Mouse (Mus musculus) skeletal muscle tissue, adult 2 months (tissue): ENCODE measurements around the gene Slc25a13.

ENCODE experiments used
- DNase-seq: peaks from one replicate; pipeline ENCODE4 v3.0.0-alpha.2; 2012; ENCODE audit warnings: low read depth, low spot score

Gene Slc25a13

GRCm38 (mm10) chr6:6120841-6121240 lies 96.1 kb downstream of the Slc25a13 start:
- DNase-seq = no peak

- DNase-seq = no peak
Measured at GRCm38 (mm10) chr6:6115771-6116170, 101.2 kb downstream of the Slc25a13 start.

- DNase-seq = no peak
Measured at GRCm38 (mm10) chr6:6113776-6114175, 103.2 kb downstream of the Slc25a13 start.

DNA sequence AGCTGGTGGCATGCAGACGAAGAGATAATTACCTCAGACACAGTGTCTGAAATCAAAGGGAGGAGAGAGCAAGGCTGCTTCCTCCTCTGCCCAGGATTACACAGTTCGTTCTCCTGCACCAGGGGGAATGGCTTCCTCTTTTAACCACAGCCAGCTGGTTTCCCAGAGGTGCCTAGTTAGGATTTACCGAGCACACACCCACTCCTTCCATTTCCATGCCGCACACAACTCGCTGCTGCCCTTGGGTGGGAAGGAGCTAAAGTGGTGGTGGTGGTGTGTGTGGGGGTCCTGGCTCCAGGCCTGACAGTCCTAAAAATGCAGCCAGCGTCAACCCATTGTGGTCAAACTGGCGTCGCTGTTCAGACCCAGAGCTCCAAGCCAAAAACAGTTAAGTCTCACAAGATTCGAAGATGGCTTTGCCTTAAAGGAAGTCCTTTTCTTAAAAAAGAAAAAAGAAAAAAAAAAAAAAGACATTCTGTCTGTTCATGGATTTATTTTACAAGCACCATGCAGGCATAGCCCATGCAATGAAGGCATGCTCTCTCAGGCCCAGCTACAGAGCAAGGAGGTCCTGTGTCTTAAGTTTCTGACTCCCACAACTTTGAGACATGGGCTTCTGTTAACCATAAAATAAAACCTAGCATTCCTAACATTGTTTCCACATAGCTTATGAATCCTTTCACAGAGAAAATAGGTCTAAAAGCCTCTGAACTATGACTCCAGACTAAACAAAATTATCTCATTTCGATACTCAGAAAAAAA lies 104.0 kb downstream of the Slc25a13 start:
- DNase-seq = no peak

DNA sequence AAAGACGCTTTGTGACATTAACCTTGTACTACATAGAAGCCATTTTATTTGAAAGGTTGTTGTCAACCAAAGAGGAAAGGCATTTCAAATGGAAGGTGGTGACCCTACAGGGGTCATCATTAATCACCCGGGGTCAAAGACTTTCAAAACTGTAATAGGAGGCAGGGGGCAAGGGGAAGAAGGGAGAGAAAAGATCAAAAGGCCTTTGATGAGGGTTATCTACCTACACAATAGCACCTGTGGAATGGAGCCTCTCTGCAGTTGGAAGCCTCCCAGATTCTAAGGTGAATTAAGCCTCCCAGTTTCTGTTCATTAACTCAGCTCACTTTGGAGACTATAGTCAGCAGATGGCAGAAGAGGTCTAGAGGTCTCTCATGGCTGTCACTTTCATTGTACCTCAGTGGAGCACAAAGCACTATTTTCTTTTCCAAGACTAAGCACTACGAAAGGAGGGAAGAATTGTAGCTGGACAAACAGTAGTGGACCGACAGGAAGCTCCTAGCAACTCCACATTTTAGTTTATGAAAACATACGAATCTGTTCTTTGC lies 109.5 kb downstream of the Slc25a13 start:
- DNase-seq = no peak

- DNase-seq = no peak
Measured at GRCm38 (mm10) chr6:6105586-6105985, 111.4 kb downstream of the Slc25a13 start.

- DNase-seq = no peak
Measured at GRCm38 (mm10) chr6:6103469-6103868, 113.5 kb downstream of the Slc25a13 start.

DNA sequence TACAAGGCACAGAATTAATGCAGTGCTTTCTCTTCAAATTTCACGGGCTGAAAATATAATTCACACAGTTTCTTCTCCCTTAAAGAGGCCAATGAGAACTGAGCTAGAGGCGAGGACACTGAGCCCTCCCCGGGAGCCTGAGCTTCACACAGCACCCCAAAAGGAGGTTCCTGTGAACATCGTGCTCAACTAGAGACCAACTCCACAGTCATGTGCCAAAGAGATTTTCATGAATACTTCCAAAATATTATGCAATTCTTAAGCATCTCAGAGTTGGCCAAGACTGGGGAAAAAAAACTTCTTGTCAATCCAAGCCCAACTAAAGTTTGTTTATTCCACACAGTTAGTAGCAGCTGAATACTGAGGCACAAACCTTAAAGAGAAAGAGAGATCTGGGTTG lies 115.4 kb downstream of the Slc25a13 start:
- DNase-seq = peak; percentile 63

- DNase-seq = no peak
Measured at GRCm38 (mm10) chr6:6100892-6101480, 116.0 kb downstream of the Slc25a13 start.

GRCm38 (mm10) chr6:6093978-6094377 lies 123.0 kb downstream of the Slc25a13 start:
- no peak for DNase-seq

DNA sequence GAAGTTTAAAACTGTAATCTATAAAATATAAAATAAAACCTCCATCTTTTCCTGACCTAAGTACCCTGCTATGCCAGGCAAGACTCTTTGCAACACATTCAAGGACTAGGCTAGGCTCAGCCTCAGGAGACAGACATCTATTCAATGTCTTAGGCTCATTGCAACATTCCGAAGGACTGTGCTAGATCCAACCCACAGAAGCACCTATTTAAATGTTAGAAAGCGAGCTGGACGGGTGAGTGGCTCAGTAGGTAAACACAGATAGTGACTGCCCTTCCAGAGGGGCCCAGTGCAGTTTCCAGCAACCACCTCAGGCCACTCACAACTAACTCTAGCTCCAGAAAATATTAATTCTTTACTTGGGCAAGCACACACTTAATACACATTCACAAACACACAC lies 123.5 kb downstream of the Slc25a13 start:
- no peak for DNase-seq

DNA sequence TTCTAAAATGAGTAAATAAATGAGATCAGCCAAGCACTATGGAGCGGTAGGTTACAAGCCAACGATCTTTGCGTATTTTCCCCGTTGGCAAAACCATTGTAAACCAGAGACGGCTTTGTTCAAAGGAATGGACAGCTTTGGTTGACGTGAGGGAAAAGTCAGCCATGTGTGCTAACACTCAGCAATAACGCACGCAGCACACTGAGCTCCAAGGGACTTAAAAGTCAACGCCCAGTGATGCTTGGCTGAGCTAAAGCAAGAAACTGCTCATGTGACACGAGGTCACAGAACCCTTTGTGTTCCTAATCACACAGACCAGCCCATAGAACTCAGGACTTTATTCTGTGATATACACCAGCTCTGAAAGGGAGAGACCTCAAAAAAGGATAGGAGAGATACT lies 124.5 kb downstream of the Slc25a13 start:
- DNase-seq = peak; percentile 31

DNA sequence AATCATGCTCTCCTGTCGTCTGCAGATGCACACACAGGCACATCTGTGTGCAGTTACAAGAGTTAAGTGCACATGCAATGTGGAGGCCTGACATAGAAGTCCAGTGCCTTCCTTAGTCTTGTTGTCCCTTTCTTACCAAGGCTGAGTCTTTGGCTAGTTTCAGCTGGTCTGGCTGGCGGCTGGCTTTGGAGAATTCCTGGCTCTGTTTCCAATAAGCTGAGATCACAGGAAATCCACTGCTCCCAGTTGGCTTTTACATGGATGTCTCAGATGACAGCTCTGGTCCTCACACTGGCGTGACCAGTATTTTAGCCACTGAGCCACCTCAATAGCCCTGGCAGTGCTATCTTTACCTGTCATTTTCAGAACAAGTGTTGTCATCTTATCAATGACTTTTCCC lies 126.0 kb downstream of the Slc25a13 start:
- DNase-seq = peak; percentile 27

- no peak for DNase-seq
Measured at GRCm38 (mm10) chr6:6088151-6088550, 128.8 kb downstream of the Slc25a13 start.

GRCm38 (mm10) chr6:6080484-6080883 lies 136.5 kb downstream of the Slc25a13 start:
- DNase-seq = no peak

- DNase-seq = no peak
Measured at GRCm38 (mm10) chr6:6077234-6077633, 139.7 kb downstream of the Slc25a13 start.

GRCm38 (mm10) chr6:6075940-6076447 lies 141.0 kb downstream of the Slc25a13 start:
- DNase-seq = no peak

- no peak for DNase-seq
Measured at GRCm38 (mm10) chr6:6071038-6071437, 145.9 kb downstream of the Slc25a13 start.

DNA sequence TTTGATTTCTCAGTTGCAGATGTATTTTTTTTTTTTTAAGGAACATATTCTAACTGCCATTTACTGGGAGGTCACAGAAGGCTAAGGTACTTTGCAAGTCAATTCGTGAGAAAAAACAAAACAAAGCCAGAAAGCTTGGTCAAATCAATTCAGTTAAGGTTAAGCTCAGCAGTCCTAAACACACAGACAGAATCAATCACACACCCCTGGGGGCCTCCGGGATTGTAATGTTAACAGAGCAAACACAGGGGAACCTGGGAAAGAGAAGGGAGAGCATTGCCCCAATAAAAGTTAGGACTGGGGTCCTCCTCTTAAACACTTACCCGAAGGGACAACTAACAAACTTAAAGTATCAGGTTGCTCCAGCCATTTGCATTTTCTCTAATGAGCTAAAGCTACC lies 147.0 kb downstream of the Slc25a13 start:
- DNase-seq = no peak

DNA sequence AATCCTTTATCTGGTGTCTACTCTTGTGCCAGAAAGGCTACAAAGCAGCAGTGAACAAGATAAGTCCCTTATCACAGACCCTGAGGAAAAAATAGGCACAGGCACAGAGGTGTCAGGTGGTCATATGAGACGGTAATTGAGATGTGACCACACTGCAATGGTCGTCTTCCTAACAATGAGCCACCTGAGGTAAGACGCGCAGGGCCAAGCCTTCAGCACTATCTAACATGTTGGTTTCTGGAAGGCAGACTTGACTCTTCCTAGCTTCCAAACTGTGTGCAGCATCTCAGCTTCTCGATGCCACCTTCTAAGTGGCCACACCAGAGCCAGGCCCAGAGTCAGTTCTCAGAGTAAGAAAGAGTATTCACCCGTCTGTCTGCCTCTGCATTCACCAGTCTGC lies 149.8 kb downstream of the Slc25a13 start:
- DNase-seq = no peak

- no peak for DNase-seq
Measured at GRCm38 (mm10) chr6:6058548-6058947, 158.4 kb downstream of the Slc25a13 start.

GRCm38 (mm10) chr6:6053946-6054345 lies 163.0 kb downstream of the Slc25a13 start:
- DNase-seq = no peak

DNA sequence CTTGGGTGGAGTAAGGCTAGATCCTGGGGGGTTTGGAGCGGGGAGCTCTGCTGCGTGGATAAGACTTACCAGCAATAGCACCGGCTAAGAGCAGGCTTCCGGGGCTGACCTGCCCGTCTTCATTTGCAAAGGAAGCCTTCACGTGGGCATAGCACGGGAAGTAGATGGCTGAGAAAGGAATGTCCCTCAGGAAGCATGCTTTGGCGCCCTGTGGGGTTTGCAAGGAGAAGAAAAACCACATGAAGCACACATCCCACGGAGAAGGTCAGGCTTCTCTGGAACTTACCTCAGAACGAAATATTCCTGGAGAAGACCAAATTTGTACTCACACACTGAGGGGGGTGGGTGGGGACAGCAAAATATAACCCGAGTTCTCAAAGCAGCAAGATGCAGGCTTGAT lies 164.3 kb downstream of the Slc25a13 start:
- DNase-seq = no peak
